Mouse (Mus musculus) CD4-positive, CD25-positive, alpha-beta regulatory T cell, adult 4 months (primary cell): ENCODE data around the gene Nt5m. TPM values are rescaled to one million over a fixed set of nuclear protein-coding genes. Genes with fewer than 3 reads are reported as not detected.
"Not testable (repeated sequence)": the region's sequence is repeated elsewhere in the genome, so short reads cannot be mapped to it uniquely, and the experiment has no call there.

Experiments used
- ATAC-seq: one replicate; pipeline ENCODE4 v1.8.0; 2017
- polyA plus RNA-seq, 2 experiments: library from polyadenylated mRNA; unstranded; fragments of 100-300 nt; shearing (Covaris generic); gene quantifications; one replicate each; pipeline ENCODE4 v1.2.1; 2017

Nt5m gene
- polyA plus RNA-seq, result 1 to 10 TPM; 7.3 to 7.8 TPM

DNA sequence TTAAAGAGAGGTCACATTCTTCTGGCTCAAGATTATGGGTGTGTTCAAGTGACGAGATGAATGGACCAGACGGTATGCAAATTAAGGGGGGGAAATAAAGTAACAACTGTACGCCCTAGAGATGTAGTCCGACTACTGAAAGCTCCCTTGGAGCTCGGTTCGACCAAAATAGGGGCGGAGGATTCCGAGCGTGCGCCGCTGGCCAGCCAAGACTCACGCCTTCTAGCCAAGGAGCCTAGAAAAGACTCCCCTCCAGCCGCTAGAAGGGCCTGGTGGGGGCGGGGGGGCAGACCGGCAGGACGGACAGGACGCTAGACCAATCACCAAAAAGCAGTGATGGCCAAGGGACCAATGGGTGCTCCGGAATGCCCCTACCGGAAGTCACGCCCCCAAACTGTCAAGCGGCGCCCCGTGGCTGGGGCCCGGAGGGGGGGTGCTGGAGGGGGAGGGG is at the start of gene Nt5m:
Gene Nt5m, plus strand, starts transcription at position 440 of the 451 bp plus-strand sequence.
- ATAC-seq, result peak; percentile 83

GRCm38 (mm10) chr11:59793390-59793789 is 45.9 kb upstream of the Nt5m start:
- ATAC-seq, result no peak

DNA sequence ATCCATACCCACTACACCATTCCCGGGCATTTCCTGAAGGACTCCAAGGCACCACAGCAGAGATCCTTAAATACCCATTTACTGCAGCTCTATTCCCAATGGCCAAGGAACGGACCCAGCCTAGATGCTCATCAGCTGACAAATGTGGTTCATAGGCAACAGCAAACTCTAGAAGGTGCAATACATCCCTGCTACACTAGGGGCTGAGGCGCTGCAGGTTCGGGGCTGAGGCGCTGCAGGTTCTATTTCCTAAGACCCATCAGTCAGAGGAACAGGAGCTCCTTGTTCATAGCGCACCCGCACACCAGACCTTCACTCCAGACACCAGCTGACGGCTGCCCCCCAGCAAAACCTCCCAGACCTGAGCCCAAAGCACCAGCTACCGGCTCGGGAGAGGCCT is 38.8 kb upstream of the Nt5m start:
- ATAC-seq, result no peak

DNA sequence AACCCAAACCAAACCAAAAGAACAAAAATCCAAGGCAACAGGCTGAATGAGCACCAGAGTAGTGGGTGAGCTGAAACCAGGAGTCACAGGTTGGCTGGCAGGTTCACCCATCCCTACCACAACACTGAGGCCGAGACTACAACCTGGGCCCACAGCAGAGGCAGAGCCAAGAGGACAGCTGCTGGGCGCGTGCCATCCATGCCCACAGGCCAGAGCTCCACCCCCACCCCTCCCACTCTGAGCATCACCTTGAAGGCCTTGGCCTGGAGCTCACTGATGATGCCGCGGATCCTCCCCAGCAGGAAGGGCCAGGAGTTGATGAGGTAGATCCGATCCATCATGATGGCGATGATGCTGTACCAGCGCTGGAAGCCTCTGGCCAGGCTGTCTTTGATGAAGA is 37.4 kb upstream of the Nt5m start:
- ATAC-seq, result no peak

- ATAC-seq, result no peak
Observed at GRCm38 (mm10) chr11:59803516-59803915, 35.7 kb upstream of the Nt5m start.

- no peak for ATAC-seq
Observed at GRCm38 (mm10) chr11:59804409-59805110, 34.7 kb upstream of the Nt5m start.

DNA sequence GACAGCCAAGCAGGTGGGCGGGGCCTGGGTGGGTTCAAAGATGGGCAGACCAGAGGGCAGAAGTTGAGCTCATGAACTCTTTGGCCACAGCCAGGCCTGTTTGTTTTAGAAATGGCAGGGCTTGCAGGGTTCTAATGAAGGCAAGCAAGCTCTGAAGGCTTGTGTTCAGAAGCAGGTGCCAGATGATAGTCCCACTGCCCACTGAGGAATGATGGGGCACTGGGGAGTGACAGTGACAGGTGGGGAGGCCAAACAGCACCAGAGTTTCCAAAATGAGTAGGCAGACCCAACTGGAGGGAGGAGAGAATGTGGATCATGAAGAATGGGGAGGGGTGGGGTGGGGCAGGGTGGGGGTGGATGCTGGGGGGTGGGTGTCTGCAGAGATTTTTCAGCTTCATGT is 34.0 kb upstream of the Nt5m start:
- ATAC-seq, result no peak

DNA sequence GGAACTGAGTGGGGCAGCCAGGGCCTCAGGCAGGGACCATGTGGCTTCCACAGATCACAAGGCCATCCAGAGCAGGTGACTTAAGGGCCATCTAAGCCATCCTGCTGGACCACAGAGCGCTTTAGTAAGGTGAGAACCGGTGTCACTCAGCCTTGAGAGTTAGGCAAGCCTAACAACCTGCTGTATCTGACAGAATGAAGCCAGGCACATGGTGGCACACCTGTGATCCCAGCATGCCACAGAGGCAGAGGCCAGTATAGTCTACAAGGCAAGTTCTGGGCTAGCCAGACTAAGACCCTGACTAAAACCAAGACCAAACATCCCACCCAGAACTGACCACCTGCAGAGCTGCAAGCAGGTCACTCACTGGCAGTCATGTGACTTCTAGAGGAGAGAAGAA is 33.6 kb upstream of the Nt5m start:
- no peak for ATAC-seq

GRCm38 (mm10) chr11:59808170-59808960 is 30.9 kb upstream of the Nt5m start:
- no peak for ATAC-seq

- ATAC-seq, result peak; percentile 71
Observed at GRCm38 (mm10) chr11:59809071-59809669, 30.1 kb upstream of the Nt5m start.

GRCm38 (mm10) chr11:59809670-59810474 is 29.4 kb upstream of the Nt5m start, which contains the start of gene Flcn:
Gene Flcn (minus strand): TSS chr11:59810016.
- peak; percentile 79 for ATAC-seq

DNA sequence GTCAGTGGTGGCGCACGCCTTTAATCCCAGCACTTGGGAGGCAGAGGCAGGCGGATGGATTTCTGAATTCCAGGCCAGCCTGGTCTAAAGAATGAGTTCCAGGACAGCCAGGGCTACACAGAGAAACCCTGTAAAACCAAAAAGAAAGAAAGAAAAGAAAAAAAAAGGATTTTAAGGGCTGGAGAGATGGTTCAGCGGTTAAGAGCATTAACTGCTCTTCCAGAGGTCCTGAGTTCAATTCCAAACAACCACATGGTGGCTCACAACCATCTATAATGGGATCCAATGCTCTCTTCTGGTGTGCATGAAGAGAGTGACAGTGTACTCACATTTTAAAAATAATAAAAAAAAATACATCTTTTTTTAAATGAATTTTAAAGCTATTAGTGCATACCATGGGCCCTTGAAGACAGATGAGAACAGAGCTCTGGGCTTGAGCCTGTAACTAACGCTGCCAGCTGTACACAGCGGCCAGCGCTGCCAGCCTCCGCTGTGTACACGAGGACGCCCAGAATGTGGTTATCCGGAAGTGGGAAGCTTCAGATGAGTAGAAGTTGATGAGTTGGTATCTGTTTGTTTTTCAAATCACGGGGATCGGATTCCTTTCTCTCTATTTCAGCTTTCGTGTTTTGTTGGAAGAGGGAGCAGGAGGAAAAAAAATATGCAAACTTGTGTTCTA is 28.6 kb upstream of the Nt5m start:
- ATAC-seq, result no peak

GRCm38 (mm10) chr11:59811211-59811610 is 28.0 kb upstream of the Nt5m start:
- no peak for ATAC-seq

- ATAC-seq, result no peak
Observed at GRCm38 (mm10) chr11:59813276-59813675, 26.0 kb upstream of the Nt5m start.

GRCm38 (mm10) chr11:59814311-59814710 is 24.9 kb upstream of the Nt5m start:
- no peak for ATAC-seq

GRCm38 (mm10) chr11:59814936-59815335 is 24.3 kb upstream of the Nt5m start:
- no peak for ATAC-seq

DNA sequence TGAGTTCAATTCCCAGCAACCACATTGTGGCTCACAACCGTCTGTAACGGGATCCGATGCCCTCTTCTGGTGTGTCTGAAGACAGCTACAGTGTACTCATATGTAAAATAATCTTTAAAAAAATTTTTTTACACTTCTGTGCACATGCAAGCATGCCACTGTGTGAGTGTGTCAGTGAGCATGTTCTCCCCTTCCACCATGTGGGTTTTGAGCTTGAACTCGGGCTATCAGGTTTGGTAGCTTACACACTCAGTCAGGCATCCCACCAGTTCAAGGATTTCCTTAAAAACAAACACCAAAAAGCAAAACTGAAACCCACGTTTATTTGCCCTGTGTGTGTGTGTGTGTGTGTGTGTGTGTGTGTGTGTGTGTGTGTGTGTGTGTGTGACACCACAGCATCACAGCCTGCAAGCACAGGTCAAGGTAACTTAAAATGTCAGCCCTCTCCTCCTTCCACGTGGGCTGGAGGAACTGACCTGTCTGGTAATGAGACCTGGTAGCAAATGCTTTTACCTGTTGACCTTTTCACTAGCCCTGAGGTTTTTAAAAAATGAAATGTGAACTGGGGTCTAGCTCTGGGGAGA is 23.7 kb upstream of the Nt5m start:
- no peak for ATAC-seq

GRCm38 (mm10) chr11:59817916-59818315 is 21.3 kb upstream of the Nt5m start:
- no peak for ATAC-seq

- ATAC-seq, result no peak
Observed at GRCm38 (mm10) chr11:59821625-59822024, 17.6 kb upstream of the Nt5m start.

- not testable (repeated sequence) for ATAC-seq
Observed at GRCm38 (mm10) chr11:59837789-59838188, 1.5 kb upstream of the Nt5m start.

GRCm38 (mm10) chr11:59838426-59838825 is 821 bp upstream of the Nt5m start:
- no peak for ATAC-seq
